Mouse (Mus musculus): ENCODE data around the gene Trak1. TPM values are rescaled to one million over a fixed set of nuclear protein-coding genes. Genes with fewer than 3 reads are reported as not detected.
A peak's percentile ranks its signal among the peaks of the same experiment; 100 is the strongest.

Trak1 gene
- polyA plus RNA-seq, 1 experiment from 2014 or later = 25.9 TPM

- Histone ChIP-seq H3K27ac (no peak overlapping the region), H3K4me1 (peaks cover 6% of the 10 kb centered on the region), H3K9me3 (no peaks in the 10 kb centered on the region), H3K4me3 (no peak overlapping the region), H3K36me3 (no peaks in the 10 kb centered on the region), H3K9ac (no peak overlapping the region), H3K27me3 (no peaks in the 10 kb centered on the region), H3K4me2 (no peak overlapping the region)
- no peak; the same call in 1 of the 2 replicates for ATAC-seq (ENCODE audit: insufficient number of reproducible peaks, low FRiP score, low TSS enrichment, low read depth)
- 67% methylated on average over 19 of the region's 19 CpGs for WGBS
Measured at GRCm38 (mm10) chr9:121415626-121416241, 118.4 kb downstream of the Trak1 start.

- Histone ChIP-seq H3K9me3 (no peaks in the 10 kb centered on the region), H3K27me3 (no peaks in the 10 kb centered on the region), H3K4me3 (no peak overlapping the region), H3K27ac (no peak overlapping the region), H3K4me2 (no peak overlapping the region), H3K9ac (no peak overlapping the region), H3K36me3 (no peaks in the 10 kb centered on the region), H3K4me1 (peaks cover 6% of the 10 kb centered on the region)
- 90% methylated on average over 5 of the region's 5 CpGs for WGBS
- no peak for ATAC-seq (ENCODE audit: insufficient number of reproducible peaks, low FRiP score, low TSS enrichment, low read depth)
Measured at GRCm38 (mm10) chr9:121416460-121416859, 119.2 kb downstream of the Trak1 start.

GRCm38 (mm10) chr9:121416872-121417637 is 119.8 kb downstream of the Trak1 start:
- H3K4me2 ChIP-seq = no peak overlapping the region
- no peak for ATAC-seq (ENCODE audit: insufficient number of reproducible peaks, low FRiP score, low TSS enrichment, low read depth)
- H3K4me1 ChIP-seq = peaks cover 6% of the 10 kb centered on the region
- H3K36me3 ChIP-seq = no peaks in the 10 kb centered on the region
- H3K27ac ChIP-seq = no peak overlapping the region
- WGBS = 78% methylated on average over 7 of the region's 7 CpGs
- no peak overlapping the region for H3K9ac ChIP-seq
- no peaks in the 10 kb centered on the region for H3K27me3 ChIP-seq
- no peaks in the 10 kb centered on the region for H3K9me3 ChIP-seq
- H3K4me3 ChIP-seq = no peak overlapping the region

DNA sequence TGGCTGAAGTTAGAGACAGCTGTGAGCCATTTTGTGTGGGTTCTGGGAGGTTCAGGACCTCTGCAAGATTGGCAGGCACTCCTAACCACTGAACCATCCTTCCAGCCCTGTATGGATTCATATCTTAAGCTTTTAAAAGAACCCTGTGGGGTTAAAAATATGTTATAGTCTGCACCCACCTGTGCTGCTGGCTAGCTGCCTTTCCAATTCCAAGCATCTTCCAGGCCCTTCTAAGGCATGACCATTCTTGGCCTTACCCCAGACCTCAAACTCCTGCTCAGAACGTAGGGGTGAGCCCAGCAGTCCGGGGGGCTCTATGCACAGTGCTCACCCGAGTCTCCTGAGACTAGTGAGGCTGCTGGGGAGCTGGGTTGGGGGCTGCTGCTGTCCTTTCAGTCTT is 121.7 kb downstream of the Trak1 start:
- H3K9me3 ChIP-seq = no peaks in the 10 kb centered on the region
- no peak for ATAC-seq (ENCODE audit: insufficient number of reproducible peaks, low FRiP score, low TSS enrichment, low read depth)
- no peak overlapping the region for H3K4me2 ChIP-seq
- WGBS = 70% methylated on average over 3 of the region's 3 CpGs
- peaks cover 6% of the 10 kb centered on the region for H3K4me1 ChIP-seq
- no peak overlapping the region for H3K4me3 ChIP-seq
- H3K36me3 ChIP-seq = no peaks in the 10 kb centered on the region
- no peak overlapping the region for H3K27ac ChIP-seq
- H3K9ac ChIP-seq = no peak overlapping the region
- H3K27me3 ChIP-seq = no peaks in the 10 kb centered on the region

DNA sequence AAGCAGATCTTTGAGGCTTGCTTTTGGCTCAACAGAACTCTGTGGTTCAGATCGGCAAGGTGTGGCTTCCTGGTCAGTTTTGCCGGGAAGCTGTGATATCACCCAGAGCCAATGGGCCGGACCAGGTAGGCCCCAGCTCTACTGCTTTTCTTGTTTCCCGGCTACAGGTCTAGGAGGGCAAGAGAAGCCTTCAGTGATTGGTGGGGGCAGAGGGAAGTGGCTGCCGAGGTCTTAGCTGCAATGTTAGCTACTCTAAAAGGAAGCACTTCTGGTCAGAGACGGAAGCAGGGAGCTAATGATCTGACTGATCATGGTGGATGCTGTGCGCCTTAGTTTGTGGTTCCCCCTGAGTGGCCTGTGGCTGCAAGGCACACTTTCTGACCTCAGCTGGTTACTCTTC is 122.3 kb downstream of the Trak1 start:
- no peaks in the 10 kb centered on the region for H3K9me3 ChIP-seq
- H3K4me2 ChIP-seq = no peak overlapping the region

GRCm38 (mm10) chr9:121420817-121421216 is 123.5 kb downstream of the Trak1 start:
- no peak for ATAC-seq (ENCODE audit: insufficient number of reproducible peaks, low FRiP score, low TSS enrichment, low read depth)
- H3K27me3 ChIP-seq = no peaks in the 10 kb centered on the region
- no peak overlapping the region for H3K27ac ChIP-seq

More for the DNA sequence above, 122.3 kb downstream of the Trak1 start:
- Histone ChIP-seq H3K4me3 (no peak overlapping the region), H3K4me1 (peaks cover 6% of the 10 kb centered on the region), H3K9ac (no peak overlapping the region), H3K27ac (no peak overlapping the region), H3K36me3 (no peaks in the 10 kb centered on the region), H3K27me3 (no peaks in the 10 kb centered on the region)
- no peak for ATAC-seq (ENCODE audit: insufficient number of reproducible peaks, low FRiP score, low TSS enrichment, low read depth)
- WGBS = 70% methylated on average over 7 of the region's 7 CpGs

GRCm38 (mm10) chr9:121422402-121422801 is 125.1 kb downstream of the Trak1 start:
- 73% methylated on average over 5 of the region's 5 CpGs for WGBS
- Histone ChIP-seq H3K9ac (no peak overlapping the region), H3K27ac (no peak overlapping the region), H3K27me3 (no peaks in the 10 kb centered on the region), H3K4me2 (no peak overlapping the region), H3K4me1 (peaks cover 6% of the 10 kb centered on the region), H3K4me3 (no peak overlapping the region), H3K36me3 (no peaks in the 10 kb centered on the region), H3K9me3 (no peaks in the 10 kb centered on the region)
- ATAC-seq (ENCODE audit: insufficient number of reproducible peaks, low FRiP score, low TSS enrichment, low read depth) = no peak

More at GRCm38 (mm10) chr9:121420817-121421216, 123.5 kb downstream of the Trak1 start:
- Histone ChIP-seq H3K36me3 (no peaks in the 10 kb centered on the region), H3K4me1 (peaks cover 6% of the 10 kb centered on the region), H3K9ac (no peak overlapping the region), H3K9me3 (no peaks in the 10 kb centered on the region), H3K4me2 (no peak overlapping the region), H3K4me3 (no peak overlapping the region)
- 74% methylated on average over 6 of the region's 6 CpGs for WGBS

DNA sequence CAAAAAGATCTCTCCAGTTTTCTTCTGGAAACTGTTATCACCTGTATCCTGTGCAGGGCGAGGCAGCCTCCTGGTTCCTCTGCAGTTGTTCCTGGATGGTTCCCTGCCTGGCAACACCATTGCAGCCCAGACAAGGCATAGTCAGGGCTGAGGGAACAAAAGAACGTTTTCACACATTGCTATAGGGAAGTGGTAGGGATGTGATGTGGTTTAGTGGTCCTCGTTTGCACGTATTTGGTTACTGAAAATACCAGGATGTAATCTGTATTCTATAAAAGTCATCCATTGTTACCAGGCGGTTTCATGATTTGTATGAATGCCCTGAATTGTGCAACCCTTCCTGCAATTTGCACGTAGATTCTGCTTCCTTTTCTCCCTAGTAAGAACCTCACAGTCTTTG is 126.3 kb downstream of the Trak1 start:
- Histone ChIP-seq H3K4me3 (no peak overlapping the region), H3K36me3 (no peaks in the 10 kb centered on the region), H3K27ac (no peak overlapping the region), H3K4me2 (no peak overlapping the region), H3K9me3 (no peaks in the 10 kb centered on the region), H3K9ac (no peak overlapping the region), H3K4me1 (peaks cover 6% of the 10 kb centered on the region), H3K27me3 (no peaks in the 10 kb centered on the region)
- ATAC-seq (ENCODE audit: insufficient number of reproducible peaks, low FRiP score, low TSS enrichment, low read depth) = no peak
- 75% methylated on average over 6 of the region's 6 CpGs for WGBS

DNA sequence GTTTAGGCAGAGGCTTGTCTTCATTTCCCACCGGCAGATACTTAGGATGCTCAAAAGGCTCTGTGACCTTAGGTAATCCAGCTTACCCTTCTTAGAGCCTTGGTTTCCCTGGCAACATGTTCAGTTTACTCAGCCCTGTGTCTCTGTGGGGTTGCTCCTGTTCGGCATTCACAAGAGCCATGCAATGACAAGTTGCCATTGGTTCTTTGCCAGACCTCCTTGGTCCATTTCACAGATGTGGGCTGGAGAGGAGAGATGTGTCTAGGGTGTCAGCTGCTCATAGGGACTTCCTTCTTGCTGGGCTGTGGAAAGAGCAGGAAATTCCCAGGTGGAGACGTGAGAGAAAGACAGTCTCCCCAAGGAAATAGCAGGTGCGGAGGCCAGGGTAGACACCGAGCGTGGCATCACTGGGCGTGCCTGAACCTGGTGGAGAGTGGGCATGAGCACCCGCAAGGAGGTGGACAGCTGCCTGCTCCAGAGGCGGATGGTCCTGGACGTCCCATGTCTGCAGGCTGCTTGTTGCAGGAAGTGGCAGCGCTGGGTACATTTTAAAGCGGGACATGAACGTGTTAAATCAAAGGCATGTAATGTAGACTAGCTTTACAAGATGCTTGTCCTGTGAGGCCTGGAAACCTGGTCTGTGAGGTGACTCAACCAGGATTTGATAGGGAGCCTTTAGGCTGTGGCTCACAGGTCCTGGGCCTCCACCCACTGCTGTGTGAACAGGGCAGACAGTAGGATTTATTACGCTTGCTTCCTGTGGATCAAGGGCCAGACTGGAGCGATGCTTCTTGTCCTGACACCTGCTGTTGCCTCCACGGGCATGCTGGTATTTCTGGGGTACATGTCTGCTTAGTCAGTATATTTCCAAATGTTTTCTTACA is 127.2 kb downstream of the Trak1 start:
- Histone ChIP-seq H3K36me3 (no peaks in the 10 kb centered on the region), H3K4me2 (no peak overlapping the region), H3K9me3 (no peaks in the 10 kb centered on the region), H3K4me1 (peaks cover 7% of the 10 kb centered on the region), H3K9ac (no peak overlapping the region), H3K27me3 (no peaks in the 10 kb centered on the region), H3K4me3 (no peak overlapping the region), H3K27ac (no peak overlapping the region)
- WGBS = 74% methylated on average over 16 of the region's 16 CpGs
- ATAC-seq (ENCODE audit: insufficient number of reproducible peaks, low FRiP score, low TSS enrichment, low read depth) = no peak

DNA sequence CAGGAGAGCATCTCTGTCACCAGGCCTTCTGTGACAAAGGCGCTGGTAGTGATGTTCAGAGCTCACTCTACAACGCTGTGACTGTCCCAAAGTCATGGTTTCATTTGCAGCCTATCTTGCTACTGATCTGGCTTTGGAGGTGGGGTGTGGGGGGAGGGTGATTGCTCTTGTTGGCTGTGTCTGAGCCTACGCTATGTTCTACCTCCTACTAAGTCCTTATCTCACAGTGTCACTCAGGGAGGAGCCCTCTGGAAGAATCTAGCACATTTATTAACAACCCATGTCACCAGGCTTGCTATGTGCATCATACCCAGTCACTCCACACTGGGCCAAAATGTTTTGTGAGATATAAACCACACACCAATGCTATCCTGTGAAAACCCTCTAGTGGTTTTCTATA is 129.1 kb downstream of the Trak1 start:
- Histone ChIP-seq H3K9ac (no peak overlapping the region), H3K4me2 (no peak overlapping the region), H3K4me1 (peaks cover 15% of the 10 kb centered on the region), H3K27ac (no peak overlapping the region), H3K9me3 (no peaks in the 10 kb centered on the region), H3K27me3 (no peaks in the 10 kb centered on the region), H3K4me3 (no peak overlapping the region), H3K36me3 (no peaks in the 10 kb centered on the region)
- 91% methylated on average over 3 of the region's 3 CpGs for WGBS
- ATAC-seq (ENCODE audit: insufficient number of reproducible peaks, low FRiP score, low TSS enrichment, low read depth) = no peak

- Histone ChIP-seq H3K4me2 (no peak overlapping the region), H3K9me3 (no peaks in the 10 kb centered on the region), H3K27ac (no peak overlapping the region), H3K36me3 (peaks cover 3% of the 10 kb centered on the region; the same call in 1 of the 2 replicates), H3K27me3 (no peaks in the 10 kb centered on the region), H3K4me1 (peaks cover 15% of the 10 kb centered on the region), H3K9ac (no peak overlapping the region), H3K4me3 (no peak overlapping the region)
- no peak for ATAC-seq (ENCODE audit: insufficient number of reproducible peaks, low FRiP score, low TSS enrichment, low read depth)
- 84% methylated on average over 5 of the region's 5 CpGs for WGBS
Measured at GRCm38 (mm10) chr9:121426902-121427301, 129.6 kb downstream of the Trak1 start.

DNA sequence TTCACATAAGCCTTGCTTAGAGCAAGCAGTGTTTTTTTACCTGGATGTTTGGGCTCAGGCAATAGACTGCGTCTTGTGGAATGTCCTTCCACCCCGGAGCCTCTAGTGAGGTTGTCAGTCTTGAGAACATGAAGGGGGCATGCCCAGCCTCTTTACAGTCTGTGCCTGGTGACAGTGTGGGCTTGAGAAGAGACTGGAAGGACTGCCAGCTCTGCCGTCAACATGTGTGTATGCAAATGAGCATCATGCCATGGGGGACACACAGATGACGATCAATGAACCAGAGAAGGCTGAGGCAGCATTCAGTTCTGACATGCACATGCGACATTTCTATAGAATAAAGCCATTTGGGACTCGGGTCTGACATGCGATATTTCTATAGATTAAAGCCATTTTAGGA is 132.3 kb downstream of the Trak1 start:
- 78% methylated on average over 7 of the region's 7 CpGs for WGBS
- peaks cover 4% of the 10 kb centered on the region; the same call in 1 of the 2 replicates for H3K36me3 ChIP-seq
- peaks cover 15% of the 10 kb centered on the region for H3K4me1 ChIP-seq
- H3K4me3 ChIP-seq = no peak overlapping the region
- H3K9me3 ChIP-seq = no peaks in the 10 kb centered on the region
- no peak overlapping the region for H3K4me2 ChIP-seq
- H3K27me3 ChIP-seq = no peaks in the 10 kb centered on the region
- H3K27ac ChIP-seq = peak overlapping the region; percentile 39; the same call in 1 of the 2 replicates
- no peak for ATAC-seq (ENCODE audit: insufficient number of reproducible peaks, low FRiP score, low TSS enrichment, low read depth)
- no peak overlapping the region for H3K9ac ChIP-seq

Data from limb, embryonic 15.5 days (tissue).